Mouse (Mus musculus): ENCODE data around the gene Phgdh. TPM values are rescaled to one million over a fixed set of nuclear protein-coding genes. Genes with fewer than 3 reads are reported as not detected.

Phgdh gene
- polyA plus RNA-seq, 1 experiment from 2014 or later = 230 TPM

GRCm38 (mm10) chr3:98348106-98348505 lies 8.3 kb upstream of the Phgdh start:
- Histone ChIP-seq H3K9ac (no peak overlapping the region), H3K4me1 (ENCODE audit: insufficient read depth) (no peaks in the 10 kb centered on the region), H3K4me2 (no peak overlapping the region), H3K36me3 (ENCODE audit: insufficient read depth) (no peaks in the 10 kb centered on the region), H3K9me3 (ENCODE audit: low read depth, low read length) (no peaks in the 10 kb centered on the region), H3K4me3 (ENCODE audit: low read depth, low read length) (no peak overlapping the region), H3K27me3 (ENCODE audit: insufficient read depth, low read length) (no peaks in the 10 kb centered on the region), H3K27ac (ENCODE audit: low read depth) (no peak overlapping the region)
- DNase-seq = no peak
- WGBS = 66% methylated on average over 6 of the region's 6 CpGs
- no peak for ATAC-seq (ENCODE audit: insufficient read depth)
- no peak for TF ChIP-seq CTCF (IDR thresholded peaks at IDR 0.05; ENCODE audit: low read depth)

- Histone ChIP-seq H3K27ac (ENCODE audit: low read depth) (no peak overlapping the region), H3K4me3 (ENCODE audit: low read depth, low read length) (no peak overlapping the region), H3K36me3 (ENCODE audit: insufficient read depth) (no peaks in the 10 kb centered on the region), H3K4me2 (no peak overlapping the region), H3K4me1 (ENCODE audit: insufficient read depth) (0 out of 2 replicates have a peak, but pooled peaks cover 4% of the 10 kb centered on the region), H3K27me3 (ENCODE audit: insufficient read depth, low read length) (no peaks in the 10 kb centered on the region), H3K9ac (no peak overlapping the region), H3K9me3 (ENCODE audit: low read depth, low read length) (no peaks in the 10 kb centered on the region)
- ATAC-seq (ENCODE audit: insufficient read depth) (no peak), DNase-seq (no peak)
- TF ChIP-seq CTCF (IDR thresholded peaks at IDR 0.05; ENCODE audit: low read depth) = no peak
- WGBS = 87% methylated on average over 3 of the region's 3 CpGs
These were observed 3.4 kb upstream of the Phgdh start for GRCm38 (mm10) chr3:98343235-98343634.

GRCm38 (mm10) chr3:98340818-98341594 lies 1.2 kb upstream of the Phgdh start:
- Histone ChIP-seq H3K4me3 (ENCODE audit: low read depth, low read length) (no peak overlapping the region), H3K36me3 (ENCODE audit: insufficient read depth) (no peaks in the 10 kb centered on the region), H3K9ac (no peak overlapping the region), H3K27me3 (ENCODE audit: insufficient read depth, low read length) (no peaks in the 10 kb centered on the region), H3K4me2 (no peak overlapping the region), H3K4me1 (ENCODE audit: insufficient read depth) (0 out of 2 replicates have a peak, but pooled peaks cover 6% of the 10 kb centered on the region), H3K9me3 (ENCODE audit: low read depth, low read length) (no peaks in the 10 kb centered on the region), H3K27ac (ENCODE audit: low read depth) (no peak overlapping the region)
- DNase-seq = no peak
- 67% methylated on average over 17 of the region's 17 CpGs for WGBS
- no peak for TF ChIP-seq CTCF (IDR thresholded peaks at IDR 0.05; ENCODE audit: low read depth)
- no peak for ATAC-seq (ENCODE audit: insufficient read depth)

- H3K4me1 ChIP-seq (ENCODE audit: insufficient read depth) = 0 out of 2 replicates have a peak, but pooled peaks cover 6% of the 10 kb centered on the region
- peak overlapping the region; percentile 95 for H3K4me2 ChIP-seq
- peak overlapping the region; percentile 67 for H3K27ac ChIP-seq (ENCODE audit: low read depth)
- under 1% methylated on average over 46 of the region's 46 CpGs for WGBS
- ATAC-seq (ENCODE audit: insufficient read depth) (peak; percentile 67), DNase-seq (peak; percentile 58)
- H3K9ac ChIP-seq = peak overlapping the region; percentile 69
- no peaks in the 10 kb centered on the region for H3K27me3 ChIP-seq (ENCODE audit: insufficient read depth, low read length)
- H3K9me3 ChIP-seq (ENCODE audit: low read depth, low read length) = no peaks in the 10 kb centered on the region
- H3K36me3 ChIP-seq (ENCODE audit: insufficient read depth) = 0 out of 2 replicates have a peak, but pooled peaks cover 10% of the 10 kb centered on the region
- TF ChIP-seq CTCF (IDR thresholded peaks at IDR 0.05; ENCODE audit: low read depth) = no peak
- H3K4me3 ChIP-seq (ENCODE audit: low read depth, low read length) = peak overlapping the region; percentile 64
These were observed 589 bp downstream of the Phgdh start for GRCm38 (mm10) chr3:98339097-98339705.

GRCm38 (mm10) chr3:98338584-98339041 lies 1.2 kb downstream of the Phgdh start:
- 5% methylated on average over 15 of the region's 15 CpGs for WGBS
- H3K4me3 ChIP-seq (ENCODE audit: low read depth, low read length) = peak overlapping the region; percentile 64
- no peak for TF ChIP-seq CTCF (IDR thresholded peaks at IDR 0.05; ENCODE audit: low read depth)
- no peaks in the 10 kb centered on the region for H3K9me3 ChIP-seq (ENCODE audit: low read depth, low read length)
- peak overlapping the region; percentile 67 for H3K27ac ChIP-seq (ENCODE audit: low read depth)
- peak overlapping the region; percentile 95 for H3K4me2 ChIP-seq
- peak; percentile 78 for DNase-seq
- H3K9ac ChIP-seq = peak overlapping the region; percentile 69
- H3K36me3 ChIP-seq (ENCODE audit: insufficient read depth) = 0 out of 2 replicates have a peak, but pooled peaks cover 10% of the 10 kb centered on the region
- H3K27me3 ChIP-seq (ENCODE audit: insufficient read depth, low read length) = no peaks in the 10 kb centered on the region
- peak; percentile 65; the same call in 1 of the 2 replicates for ATAC-seq (ENCODE audit: insufficient read depth)
- 0 out of 2 replicates have a peak, but pooled peaks cover 6% of the 10 kb centered on the region for H3K4me1 ChIP-seq (ENCODE audit: insufficient read depth)

- no peaks in the 10 kb centered on the region for H3K9me3 ChIP-seq (ENCODE audit: low read depth, low read length)
- H3K27me3 ChIP-seq (ENCODE audit: insufficient read depth, low read length) = no peaks in the 10 kb centered on the region
- H3K4me2 ChIP-seq = no peak overlapping the region
- H3K36me3 ChIP-seq (ENCODE audit: insufficient read depth) = peaks cover 21% of the 10 kb centered on the region
- no peak for TF ChIP-seq CTCF (IDR thresholded peaks at IDR 0.05; ENCODE audit: low read depth)
- no peak overlapping the region for H3K27ac ChIP-seq (ENCODE audit: low read depth)
- H3K4me1 ChIP-seq (ENCODE audit: insufficient read depth) = 0 out of 2 replicates have a peak, but pooled peaks cover 6% of the 10 kb centered on the region
- 76% methylated on average over 22 of the region's 22 CpGs for WGBS
- DNase-seq = peak; percentile 21
- no peak overlapping the region for H3K9ac ChIP-seq
- no peak for ATAC-seq (ENCODE audit: insufficient read depth)
- no peak overlapping the region for H3K4me3 ChIP-seq (ENCODE audit: low read depth, low read length)
These were observed 2.8 kb downstream of the Phgdh start for GRCm38 (mm10) chr3:98336661-98337654.

All from lung, embryonic 14.5 days (tissue).